8 mouse cellular contexts compared by ENCODE assay signal in genomic region chr15:99874612-99875333, GRCm38 (mm10). TPM values are rescaled to one million over a fixed set of nuclear protein-coding genes. Genes with fewer than 3 reads are reported as not detected.
DNase-seq lines count a peak whose midpoint lies in the region; ATAC-seq lines count a peak whose summit lies in the region.

No protein-coding gene starts in this region.

- peak; percentile 29 to 32 for DNase-seq in right cerebral cortex, postnatal 10 days (ENCODE audit: low spot score in 2 of 2)
- no peak for DNase-seq in right cerebral cortex, postnatal 36 days (ENCODE audit: low spot score in 2 of 2)
- DNase-seq in cerebellum, postnatal 14 days: peak; percentile 20 to 45
- DNase-seq in kidney, postnatal 25 days: peak; percentile 63
- peak; percentile 90 for DNase-seq in midbrain, embryonic 11.5 days (ENCODE audit: low spot score, missing footprints)
- DNase-seq in thymus, postnatal 25 days: no peak
- no peak for DNase-seq in gastrocnemius, adult 18-20 months (ENCODE audit: low spot score)

- H3K4me3 ChIP-seq in heart, embryonic 16.5 days (ENCODE audit: low read length): peak overlapping the region; percentile 85
- peak overlapping the region; percentile 73 for H3K4me3 ChIP-seq in midbrain, embryonic 11.5 days (ENCODE audit: low read depth, low read length)

- no peaks in the 10 kb centered on the region for H3K36me3 ChIP-seq in heart, embryonic 16.5 days (ENCODE audit: control insufficient read depth, insufficient read depth)
- H3K36me3 ChIP-seq in midbrain, embryonic 11.5 days (ENCODE audit: control insufficient read depth, insufficient read depth, low read length): no peaks in the 10 kb centered on the region

- H3K4me2 ChIP-seq in heart, embryonic 16.5 days (ENCODE audit: low read depth, low read length): peak overlapping the region; percentile 99
- H3K4me2 ChIP-seq in midbrain, embryonic 11.5 days: peak overlapping the region; percentile 83

- H3K27me3 ChIP-seq in heart, embryonic 16.5 days (ENCODE audit: control insufficient read depth, insufficient read depth, low read length): no peaks in the 10 kb centered on the region
- H3K27me3 ChIP-seq in midbrain, embryonic 11.5 days (ENCODE audit: control insufficient read depth, insufficient read depth, low read length): no peaks in the 10 kb centered on the region

- peak; percentile 23; the same call in 1 of the 2 replicates for ATAC-seq in heart, embryonic 16.5 days (replicated peaks; ENCODE audit: extremely low read depth, insufficient read depth, low FRiP score)
- ATAC-seq in midbrain, embryonic 11.5 days (ENCODE audit: low FRiP score): peak; percentile 77

- H3K9ac ChIP-seq in heart, embryonic 16.5 days (ENCODE audit: low read length): peak overlapping the region; percentile 82
- H3K9ac ChIP-seq in midbrain, embryonic 11.5 days (ENCODE audit: low read length): peak overlapping the region; percentile 66

- 4% methylated on average over 30 of the region's 30 CpGs for WGBS in heart, embryonic 16.5 days
- 4% methylated on average over 30 of the region's 30 CpGs for WGBS in midbrain, embryonic 11.5 days

- peaks cover 7% of the 10 kb centered on the region for H3K4me1 ChIP-seq in heart, embryonic 16.5 days (ENCODE audit: control insufficient read depth, insufficient read depth, low read length)
- H3K4me1 ChIP-seq in midbrain, embryonic 11.5 days (ENCODE audit: control insufficient read depth, insufficient read depth, low read length): peaks cover 4% of the 10 kb centered on the region; the same call in 1 of the 2 replicates

- H3K27ac ChIP-seq in heart, embryonic 16.5 days (ENCODE audit: low read length): peak overlapping the region; percentile 52
- H3K27ac ChIP-seq in midbrain, embryonic 11.5 days (ENCODE audit: low read depth, low read length): no peak overlapping the region

- no peaks in the 10 kb centered on the region for H3K9me3 ChIP-seq in heart, embryonic 16.5 days (replicated peaks; ENCODE audit: control insufficient read depth, low read length)
- H3K9me3 ChIP-seq in midbrain, embryonic 11.5 days (ENCODE audit: control insufficient read depth, low read length): no peaks in the 10 kb centered on the region

RNA-seq across cellular contexts. Expression of gene Lima1, which starts 0.5 kb away (rescaled TPM):
- polyA plus RNA-seq in heart, embryonic 16.5 days (2015; fragmentation: Nextera tagmentation; extraction: Ambion mirVana): 19.9 TPM in 2 replicates
- polyA plus RNA-seq in midbrain, embryonic 11.5 days (2014; fragmentation: Nextera tagmentation; extraction: Ambion mirVana): 22.0 and 25.9 TPM in 2 replicates
- total RNA-seq in gastrocnemius, adult 18-20 months (2021): 10 to 100 TPM in 1 of 2 experiments, 1 to 10 TPM in 1; 5.6 to 11.2 TPM

Comparison
In these comparisons a context has a peak if more than half of its experiments do, and no peak if none do; other contexts are left out.
1. DNase-seq: peak in right cerebral cortex, postnatal 10 days (2 of 2), cerebellum, postnatal 14 days (2 of 2), kidney, postnatal 25 days (2 of 2) and midbrain, embryonic 11.5 days (single experiment); none in right cerebral cortex, postnatal 36 days (0 of 2), thymus, postnatal 25 days (single experiment) and gastrocnemius, adult 18-20 months (single experiment).